Mouse (Mus musculus) ES-Bruce4 (cell line): ENCODE measurements around the gene Rxra.

ENCODE experiments used
- CTCF ChIP-seq: IDR thresholded peaks from one replicate; pipeline ENCODE4 v1.8.1; 2011; ENCODE audit warnings: low read depth, low read length
- POLR2A ChIP-seq: IDR thresholded peaks from one replicate; pipeline ENCODE4 v1.8.1; 2011; ENCODE audit warnings: low read length; ENCODE audit not compliant: insufficient read depth

- TF ChIP-seq CTCF, result no peak
- no peak for TF ChIP-seq POLR2A
These were observed 74.9 kb downstream of the Rxra start for GRCm38 (mm10) chr2:27751135-27751519.
